Mouse (Mus musculus) forebrain, embryonic 14.5 days (tissue): ENCODE data around the gene Ankrd6. TPM values are rescaled to one million over a fixed set of nuclear protein-coding genes. Genes with fewer than 3 reads are reported as not detected.

Source experiments
- ATAC-seq: fragments of 200-750 bp; cut with Nextera tagmentation; 2 replicates; pipeline ENCODE4 v1.8.0; 2017; ENCODE audit warnings: mild to moderate bottlenecking, moderate library complexity
- DNase-seq: peaks from one replicate; pipeline ENCODE4 v3.0.0-alpha.2; 2015; ENCODE audit warnings: low spot score
- H3K27ac ChIP-seq: fragments of 300-500 bp; sonication (generic); 2 replicates; pipeline ENCODE4 v1.5.1; 2014; ENCODE audit warnings: low read depth, mild to moderate bottlenecking, control low read depth, low read length, moderate library complexity
- H3K27me3 ChIP-seq: fragments of 300-500 bp; sonication (generic); replicated peaks from 2 replicates; pipeline ENCODE4 v1.6.1; 2014; ENCODE audit warnings: low read length, control low read depth, mixed read lengths; ENCODE audit not compliant: control insufficient read depth, insufficient read depth
- H3K36me3 ChIP-seq: fragments of 300-500 bp; sonication (generic); 2 replicates; pipeline ENCODE4 v1.6.1; 2014; ENCODE audit warnings: low read length, control low read depth; ENCODE audit not compliant: control insufficient read depth, insufficient read depth
- H3K4me1 ChIP-seq: fragments of 300-500 bp; sonication (generic); 2 replicates; pipeline ENCODE4 v1.6.1; 2014; ENCODE audit warnings: antibody characterized with exemption, low read length, control low read depth; ENCODE audit not compliant: control insufficient read depth, insufficient read depth
- H3K4me2 ChIP-seq: fragments of 300-500 bp; sonication (generic); 2 replicates; pipeline ENCODE4 v1.6.1; 2014; ENCODE audit warnings: mild to moderate bottlenecking, control low read depth, low read length
- H3K4me3 ChIP-seq: fragments of 300-500 bp; sonication (generic); 2 replicates; pipeline ENCODE4 v1.5.1; 2014; ENCODE audit warnings: low read depth, low read length, control low read depth
- H3K9ac ChIP-seq: fragments of 300-500 bp; sonication (generic); 2 replicates; pipeline ENCODE4 v1.6.1; 2014; ENCODE audit warnings: mild to moderate bottlenecking, low read length, control low read depth, moderate library complexity
- H3K9me3 ChIP-seq: fragments of 300-500 bp; sonication (generic); replicated peaks from 2 replicates; pipeline ENCODE4 v1.6.1; 2016; ENCODE audit warnings: low read length, control low read depth, mixed read lengths; ENCODE audit not compliant: control insufficient read depth
- WGBS: fragments of 180-500 bp; shearing (Covaris S2); extraction: QIAGEN DNeasy Blood & Tissue Kit; methylation state at CpG from one replicate; pipeline ENCODE4 v1.1.7; 2014; 5-methylcytosine and 5-hydroxymethylcytosine counted together
- polyA plus RNA-seq: library from polyadenylated mRNA; unstranded; fragments of >200 nt; fragmentation: Nextera tagmentation; extraction: Ambion mirVana; gene quantifications from 2 replicates; pipeline ENCODE4 v1.2.1, GENCODE M21; 2014

Ankrd6 gene
- polyA plus RNA-seq, 1 experiment from 2014 or later: 32.7 TPM

GRCm38 (mm10) chr4:32903826-32904225 is 46.8 kb downstream of the Ankrd6 start:
- Histone ChIP-seq H3K27ac (no peak overlapping the region), H3K9me3 (no peaks in the 10 kb centered on the region), H3K27me3 (no peaks in the 10 kb centered on the region), H3K9ac (no peak overlapping the region), H3K4me3 (no peak overlapping the region), H3K36me3 (no peaks in the 10 kb centered on the region), H3K4me2 (no peak overlapping the region), H3K4me1 (no peaks in the 10 kb centered on the region)
- WGBS: 95% methylated on average over 7 of the region's 7 CpGs
- DNase-seq (no peak), ATAC-seq (no peak)

- no peak overlapping the region for H3K27ac ChIP-seq
- 0 out of 2 replicates have a peak, but pooled peaks cover 2% of the 10 kb centered on the region for H3K36me3 ChIP-seq
- peaks cover 6% of the 10 kb centered on the region; the same call in 1 of the 2 replicates for H3K9me3 ChIP-seq
- no peak overlapping the region for H3K4me3 ChIP-seq
- no peaks in the 10 kb centered on the region for H3K27me3 ChIP-seq
- no peaks in the 10 kb centered on the region for H3K4me1 ChIP-seq
- H3K4me2 ChIP-seq: no peak overlapping the region
- ATAC-seq: 0 out of 2 replicates have a peak, but pooled peaks have one; percentile 34
- WGBS: 31% methylated on average over 4 of the region's 4 CpGs
- DNase-seq: no peak
- no peak overlapping the region for H3K9ac ChIP-seq
Measured at GRCm38 (mm10) chr4:32899051-32899450, 51.6 kb downstream of the Ankrd6 start.

DNA sequence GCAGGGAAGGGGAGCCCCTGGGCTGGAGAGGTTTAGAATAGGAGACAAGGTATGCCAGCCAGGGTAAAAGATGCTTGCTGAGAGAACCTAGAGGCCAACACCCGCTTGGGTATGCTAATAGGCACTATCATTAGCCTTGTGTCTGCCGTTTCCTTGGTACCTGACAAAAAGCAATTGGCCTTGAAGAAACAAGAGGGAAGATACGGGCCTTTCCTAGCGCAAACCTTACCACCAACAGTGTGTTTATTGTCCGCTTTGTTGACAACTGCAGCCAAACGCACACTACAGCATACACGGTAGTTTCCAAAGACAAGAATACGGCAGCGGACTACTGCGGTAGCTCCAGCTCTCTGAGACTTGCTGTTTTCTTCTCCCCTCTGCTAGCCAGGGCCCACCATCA is 59.3 kb downstream of the Ankrd6 start:
- Histone ChIP-seq H3K27me3 (no peaks in the 10 kb centered on the region), H3K27ac (no peak overlapping the region), H3K36me3 (0 out of 2 replicates have a peak, but pooled peaks cover 2% of the 10 kb centered on the region), H3K9ac (no peak overlapping the region), H3K9me3 (peaks cover 16% of the 10 kb centered on the region; the same call in 1 of the 2 replicates), H3K4me2 (no peak overlapping the region), H3K4me1 (peaks cover 20% of the 10 kb centered on the region), H3K4me3 (no peak overlapping the region)
- DNase-seq (no peak), ATAC-seq (no peak)
- WGBS: 55% methylated on average over 10 of the region's 10 CpGs

- H3K27ac ChIP-seq: 0 out of 2 replicates have a peak overlapping the region, but pooled peaks have one; percentile 75
- no peak overlapping the region for H3K4me3 ChIP-seq
- H3K9me3 ChIP-seq: peaks cover 16% of the 10 kb centered on the region; the same call in 1 of the 2 replicates
- DNase-seq (no peak), ATAC-seq (no peak)
- peaks cover 20% of the 10 kb centered on the region for H3K4me1 ChIP-seq
- WGBS: 83% methylated on average over 5 of the region's 5 CpGs
- no peaks in the 10 kb centered on the region for H3K36me3 ChIP-seq
- H3K27me3 ChIP-seq: no peaks in the 10 kb centered on the region
- H3K9ac ChIP-seq: no peak overlapping the region
- H3K4me2 ChIP-seq: no peak overlapping the region
Measured at GRCm38 (mm10) chr4:32890735-32891098, 59.9 kb downstream of the Ankrd6 start.

DNA sequence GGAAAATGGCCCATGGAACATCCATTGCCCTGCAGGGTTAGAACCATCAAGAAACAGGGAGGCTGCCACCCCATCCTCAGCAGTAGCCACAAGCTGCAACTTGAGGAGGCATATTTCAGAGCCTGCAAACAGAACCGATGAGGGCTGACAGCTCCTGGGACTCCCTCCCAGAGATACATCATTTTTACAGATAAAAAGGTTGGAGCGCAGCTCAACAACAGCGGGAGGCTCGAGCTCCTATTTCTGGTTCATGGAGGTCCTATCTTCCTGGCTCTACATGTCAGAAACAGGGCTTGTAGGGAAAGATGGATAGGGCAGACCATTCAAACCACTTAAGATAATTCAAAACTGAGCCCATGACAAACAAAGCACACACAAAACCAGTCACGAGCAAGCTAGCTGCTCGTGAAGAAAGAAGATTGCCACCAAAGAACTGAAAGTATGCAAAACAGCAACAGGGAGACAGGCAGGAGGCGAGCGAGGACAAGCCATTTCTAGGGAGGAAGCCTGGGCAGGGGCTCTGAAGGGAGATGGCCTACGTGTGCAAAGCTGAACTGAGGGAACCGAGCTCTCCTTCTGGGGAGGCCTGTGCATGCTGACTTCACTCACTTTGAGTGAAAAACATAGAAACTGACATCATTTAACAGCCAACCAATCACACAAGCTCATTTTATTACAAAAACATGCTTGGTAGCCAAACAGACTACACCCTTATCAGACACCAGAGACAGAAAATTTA is 60.5 kb downstream of the Ankrd6 start:
- peak; percentile 35; the same call in 1 of the 2 replicates for ATAC-seq
- Histone ChIP-seq H3K4me1 (peaks cover 20% of the 10 kb centered on the region), H3K27me3 (no peaks in the 10 kb centered on the region), H3K36me3 (no peaks in the 10 kb centered on the region), H3K9ac (peak overlapping the region; percentile 6; the same call in 1 of the 2 replicates), H3K27ac (peak overlapping the region; percentile 75), H3K4me3 (no peak overlapping the region), H3K4me2 (no peak overlapping the region), H3K9me3 (peaks cover 15% of the 10 kb centered on the region; the same call in 1 of the 2 replicates)
- DNase-seq: peak; percentile 22
- WGBS: 51% methylated on average over 10 of the region's 10 CpGs

GRCm38 (mm10) chr4:32889246-32889645 is 61.4 kb downstream of the Ankrd6 start:
- Histone ChIP-seq H3K4me1 (peaks cover 20% of the 10 kb centered on the region), H3K9ac (peak overlapping the region; percentile 14; the same call in 1 of the 2 replicates), H3K27ac (peak overlapping the region; percentile 75), H3K9me3 (peaks cover 12% of the 10 kb centered on the region; the same call in 1 of the 2 replicates), H3K27me3 (no peaks in the 10 kb centered on the region), H3K4me2 (no peak overlapping the region; the same call in 1 of the 2 replicates), H3K36me3 (no peaks in the 10 kb centered on the region), H3K4me3 (no peak overlapping the region)
- WGBS: 12% methylated on average over 11 of the region's 11 CpGs
- ATAC-seq (peak; percentile 89), DNase-seq (peak; percentile 93)

DNA sequence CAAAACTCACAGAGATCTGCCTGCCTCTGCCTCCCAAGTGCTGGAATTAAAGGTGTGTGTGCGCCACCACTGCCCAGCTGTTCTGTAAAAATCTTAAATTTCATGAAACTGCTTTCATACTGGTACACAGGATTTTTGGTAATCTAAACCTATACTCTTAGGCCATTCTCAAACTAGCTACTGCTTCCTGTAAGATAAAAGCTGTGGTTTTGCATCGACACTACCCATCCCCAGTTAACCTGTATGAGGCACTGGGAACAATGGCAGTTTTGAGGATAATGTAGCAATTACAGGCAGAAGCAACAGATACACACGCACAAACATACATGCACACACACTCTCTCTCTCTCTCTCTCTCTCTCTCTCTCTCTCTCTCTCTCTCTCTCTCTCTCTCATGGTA is 64.2 kb downstream of the Ankrd6 start:
- Histone ChIP-seq H3K4me3 (no peak overlapping the region), H3K4me2 (no peak overlapping the region), H3K27ac (no peak overlapping the region), H3K36me3 (no peaks in the 10 kb centered on the region; the same call in 1 of the 2 replicates), H3K9me3 (no peaks in the 10 kb centered on the region), H3K9ac (no peak overlapping the region), H3K4me1 (peaks cover 20% of the 10 kb centered on the region), H3K27me3 (no peaks in the 10 kb centered on the region)
- no peak for DNase-seq
- no peak for ATAC-seq
- 98% methylated on average over 3 of the region's 3 CpGs for WGBS

GRCm38 (mm10) chr4:32884599-32884998 is 66.0 kb downstream of the Ankrd6 start:
- Histone ChIP-seq H3K4me3 (no peak overlapping the region), H3K4me1 (peaks cover 2% of the 10 kb centered on the region; the same call in 1 of the 2 replicates), H3K9ac (no peak overlapping the region), H3K27ac (no peak overlapping the region), H3K27me3 (no peaks in the 10 kb centered on the region), H3K9me3 (no peaks in the 10 kb centered on the region), H3K4me2 (no peak overlapping the region), H3K36me3 (no peaks in the 10 kb centered on the region; the same call in 1 of the 2 replicates)
- DNase-seq: no peak
- WGBS: 35% methylated on average over 9 of the region's 9 CpGs
- ATAC-seq: no peak

DNA sequence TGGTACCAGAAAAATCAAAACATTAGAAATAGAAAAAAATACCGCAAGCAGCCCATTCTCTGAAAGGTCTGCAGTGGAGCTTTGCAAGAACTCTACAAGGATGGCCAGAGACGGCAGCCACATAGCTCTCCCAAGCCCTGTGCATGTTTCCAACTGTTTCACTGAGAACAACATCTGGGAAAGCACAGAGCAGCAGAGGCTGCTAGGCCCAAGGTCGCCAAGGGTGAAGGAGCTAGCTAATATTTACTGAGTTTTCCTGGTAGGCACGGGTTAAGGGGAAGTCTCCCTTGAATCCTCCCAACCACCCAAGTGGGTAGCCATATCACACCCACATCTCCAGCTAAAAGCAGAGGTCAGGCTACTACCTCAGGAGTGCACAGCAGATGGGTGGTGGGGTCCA is 69.6 kb downstream of the Ankrd6 start:
- no peak for DNase-seq
- no peaks in the 10 kb centered on the region; the same call in 1 of the 2 replicates for H3K36me3 ChIP-seq
- H3K27me3 ChIP-seq: no peaks in the 10 kb centered on the region
- ATAC-seq: no peak
- H3K4me1 ChIP-seq: no peaks in the 10 kb centered on the region
- no peak overlapping the region for H3K27ac ChIP-seq
- no peak overlapping the region for H3K4me3 ChIP-seq
- no peak overlapping the region for H3K9ac ChIP-seq
- WGBS: 86% methylated on average over 4 of the region's 4 CpGs
- H3K9me3 ChIP-seq: no peaks in the 10 kb centered on the region
- no peak overlapping the region for H3K4me2 ChIP-seq
